Mouse (Mus musculus): Measurements from ENCODE around the gene Rab21. TPM values are rescaled to one million over a fixed set of nuclear protein-coding genes. Genes with fewer than 3 reads are reported as not detected.
A peak's percentile ranks its signal among the peaks of the same experiment; 100 is the strongest.

Gene Rab21
- polyA plus RNA-seq, 1 experiment from 2014 or later, result 13.4 TPM

- Histone ChIP-seq H3K4me3 (replicated peaks; ENCODE audit: low read length) (peak overlapping the region; percentile 95), H3K36me3 (replicated peaks; ENCODE audit: control insufficient read depth, insufficient read depth) (no peaks in the 10 kb centered on the region), H3K9me3 (ENCODE audit: control insufficient read depth, low read length) (no peaks in the 10 kb centered on the region), H3K9ac (peak overlapping the region; percentile 95), H3K4me2 (replicated peaks) (peak overlapping the region; percentile 70), H3K27ac (no peak overlapping the region), H3K4me1 (replicated peaks; ENCODE audit: control insufficient read depth, insufficient read depth, low read length) (peaks cover 38% of the 10 kb centered on the region), H3K27me3 (ENCODE audit: control insufficient read depth, insufficient read depth, low read length) (no peaks in the 10 kb centered on the region)
- DNase-seq (ENCODE audit: low spot score) (no peak), ATAC-seq (ENCODE audit: low FRiP score) (no peak)
- 22% methylated on average over 6 of the region's 6 CpGs for WGBS
Observed at GRCm38 (mm10) chr10:115314287-115314581, 1.2 kb downstream of the Rab21 start.

- Histone ChIP-seq H3K36me3 (replicated peaks; ENCODE audit: control insufficient read depth, insufficient read depth) (no peaks in the 10 kb centered on the region), H3K9ac (peak overlapping the region; percentile 95), H3K27me3 (ENCODE audit: control insufficient read depth, insufficient read depth, low read length) (no peaks in the 10 kb centered on the region), H3K4me2 (replicated peaks) (peak overlapping the region; percentile 70), H3K4me1 (replicated peaks; ENCODE audit: control insufficient read depth, insufficient read depth, low read length) (peaks cover 38% of the 10 kb centered on the region), H3K27ac (no peak overlapping the region), H3K9me3 (ENCODE audit: control insufficient read depth, low read length) (no peaks in the 10 kb centered on the region), H3K4me3 (replicated peaks; ENCODE audit: low read length) (peak overlapping the region; percentile 95)
- 59% methylated on average over 14 of the region's 14 CpGs for WGBS
- DNase-seq (ENCODE audit: low spot score) (no peak), ATAC-seq (ENCODE audit: low FRiP score) (no peak)
Observed at GRCm38 (mm10) chr10:115313641-115314286, 1.6 kb downstream of the Rab21 start.

- no peaks in the 10 kb centered on the region for H3K36me3 ChIP-seq (replicated peaks; ENCODE audit: control insufficient read depth, insufficient read depth)
- H3K4me3 ChIP-seq (replicated peaks; ENCODE audit: low read length), result no peak overlapping the region
- no peaks in the 10 kb centered on the region for H3K9me3 ChIP-seq (ENCODE audit: control insufficient read depth, low read length)
- peaks cover 38% of the 10 kb centered on the region for H3K4me1 ChIP-seq (replicated peaks; ENCODE audit: control insufficient read depth, insufficient read depth, low read length)
- ATAC-seq (ENCODE audit: low FRiP score) (no peak), DNase-seq (ENCODE audit: low spot score) (no peak)
- H3K4me2 ChIP-seq (replicated peaks), result peak overlapping the region; percentile 70
- no peaks in the 10 kb centered on the region for H3K27me3 ChIP-seq (ENCODE audit: control insufficient read depth, insufficient read depth, low read length)
- 69% methylated on average over 3 of the region's 3 CpGs for WGBS
- H3K9ac ChIP-seq, result no peak overlapping the region
- no peak overlapping the region for H3K27ac ChIP-seq
Observed at GRCm38 (mm10) chr10:115312732-115313131, 2.7 kb downstream of the Rab21 start.

- no peaks in the 10 kb centered on the region for H3K27me3 ChIP-seq (ENCODE audit: control insufficient read depth, insufficient read depth, low read length)
- DNase-seq (ENCODE audit: low spot score) (no peak), ATAC-seq (ENCODE audit: low FRiP score) (no peak)
- H3K4me2 ChIP-seq (replicated peaks), result peak overlapping the region; percentile 70; the same call in 1 of the 2 replicates
- H3K27ac ChIP-seq, result no peak overlapping the region
- H3K36me3 ChIP-seq (replicated peaks; ENCODE audit: control insufficient read depth, insufficient read depth), result no peaks in the 10 kb centered on the region
- no peak overlapping the region for H3K9ac ChIP-seq
- peaks cover 38% of the 10 kb centered on the region for H3K4me1 ChIP-seq (replicated peaks; ENCODE audit: control insufficient read depth, insufficient read depth, low read length)
- WGBS, result 91% methylated on average over 5 of the region's 5 CpGs
- no peak overlapping the region for H3K4me3 ChIP-seq (replicated peaks; ENCODE audit: low read length)
- no peaks in the 10 kb centered on the region for H3K9me3 ChIP-seq (ENCODE audit: control insufficient read depth, low read length)
Observed at GRCm38 (mm10) chr10:115312194-115312593, 3.2 kb downstream of the Rab21 start.

- H3K9me3 ChIP-seq (ENCODE audit: control insufficient read depth, low read length), result no peaks in the 10 kb centered on the region
- H3K4me2 ChIP-seq (replicated peaks), result no peak overlapping the region
- no peaks in the 10 kb centered on the region for H3K27me3 ChIP-seq (ENCODE audit: control insufficient read depth, insufficient read depth, low read length)
- WGBS, result 88% methylated on average over 14 of the region's 14 CpGs
- H3K27ac ChIP-seq, result no peak overlapping the region
- ATAC-seq (ENCODE audit: low FRiP score) (no peak), DNase-seq (ENCODE audit: low spot score) (no peak)
- H3K36me3 ChIP-seq (replicated peaks; ENCODE audit: control insufficient read depth, insufficient read depth), result no peaks in the 10 kb centered on the region
- H3K9ac ChIP-seq, result no peak overlapping the region
- H3K4me3 ChIP-seq (replicated peaks; ENCODE audit: low read length), result no peak overlapping the region
- H3K4me1 ChIP-seq (replicated peaks; ENCODE audit: control insufficient read depth, insufficient read depth, low read length), result peaks cover 38% of the 10 kb centered on the region
Observed at GRCm38 (mm10) chr10:115311263-115311965, 4.0 kb downstream of the Rab21 start.

GRCm38 (mm10) chr10:115309191-115309590, 6.2 kb downstream of the Rab21 start:
- Histone ChIP-seq H3K4me3 (replicated peaks; ENCODE audit: low read length) (no peak overlapping the region), H3K9ac (no peak overlapping the region), H3K27ac (no peak overlapping the region), H3K4me1 (replicated peaks; ENCODE audit: control insufficient read depth, insufficient read depth, low read length) (peaks cover 35% of the 10 kb centered on the region), H3K4me2 (replicated peaks) (no peak overlapping the region), H3K9me3 (ENCODE audit: control insufficient read depth, low read length) (no peaks in the 10 kb centered on the region), H3K36me3 (replicated peaks; ENCODE audit: control insufficient read depth, insufficient read depth) (no peaks in the 10 kb centered on the region), H3K27me3 (ENCODE audit: control insufficient read depth, insufficient read depth, low read length) (no peaks in the 10 kb centered on the region)
- WGBS, result 91% methylated on average over 4 of the region's 4 CpGs
- ATAC-seq (ENCODE audit: low FRiP score) (no peak), DNase-seq (ENCODE audit: low spot score) (no peak)

- H3K27ac ChIP-seq, result no peak overlapping the region
- peaks cover 2% of the 10 kb centered on the region; the same call in 1 of the 2 replicates for H3K36me3 ChIP-seq (replicated peaks; ENCODE audit: control insufficient read depth, insufficient read depth)
- H3K4me3 ChIP-seq (replicated peaks; ENCODE audit: low read length), result no peak overlapping the region
- H3K4me2 ChIP-seq (replicated peaks), result no peak overlapping the region
- DNase-seq (ENCODE audit: low spot score) (no peak), ATAC-seq (ENCODE audit: low FRiP score) (no peak)
- no peaks in the 10 kb centered on the region for H3K27me3 ChIP-seq (ENCODE audit: control insufficient read depth, insufficient read depth, low read length)
- 91% methylated on average over 7 of the region's 7 CpGs for WGBS
- no peak overlapping the region for H3K9ac ChIP-seq
- H3K4me1 ChIP-seq (replicated peaks; ENCODE audit: control insufficient read depth, insufficient read depth, low read length), result peaks cover 18% of the 10 kb centered on the region
- no peaks in the 10 kb centered on the region for H3K9me3 ChIP-seq (ENCODE audit: control insufficient read depth, low read length)
Observed at GRCm38 (mm10) chr10:115307331-115307875, 8.0 kb downstream of the Rab21 start.

GRCm38 (mm10) chr10:115298683-115299082, 16.7 kb downstream of the Rab21 start:
- no peak for DNase-seq (ENCODE audit: low spot score)
- H3K9ac ChIP-seq, result no peak overlapping the region
- H3K27ac ChIP-seq, result no peak overlapping the region
- no peak overlapping the region for H3K4me2 ChIP-seq (replicated peaks)
- H3K4me1 ChIP-seq (replicated peaks; ENCODE audit: control insufficient read depth, insufficient read depth, low read length), result no peaks in the 10 kb centered on the region
- H3K27me3 ChIP-seq (ENCODE audit: control insufficient read depth, insufficient read depth, low read length), result no peaks in the 10 kb centered on the region
- 96% methylated on average over 4 of the region's 4 CpGs for WGBS
- H3K36me3 ChIP-seq (replicated peaks; ENCODE audit: control insufficient read depth, insufficient read depth), result peaks cover 72% of the 10 kb centered on the region
- H3K9me3 ChIP-seq (ENCODE audit: control insufficient read depth, low read length), result no peaks in the 10 kb centered on the region
- no peak overlapping the region for H3K4me3 ChIP-seq (replicated peaks; ENCODE audit: low read length)
- ATAC-seq (ENCODE audit: low FRiP score), result no peak

- no peak for DNase-seq (ENCODE audit: low spot score)
- no peaks in the 10 kb centered on the region for H3K27me3 ChIP-seq (ENCODE audit: control insufficient read depth, insufficient read depth, low read length)
- H3K9ac ChIP-seq, result no peak overlapping the region
- H3K4me1 ChIP-seq (replicated peaks; ENCODE audit: control insufficient read depth, insufficient read depth, low read length), result no peaks in the 10 kb centered on the region
- WGBS, result 88% methylated on average over 5 of the region's 5 CpGs
- H3K36me3 ChIP-seq (replicated peaks; ENCODE audit: control insufficient read depth, insufficient read depth), result peaks cover 83% of the 10 kb centered on the region
- no peak overlapping the region for H3K4me2 ChIP-seq (replicated peaks)
- no peak overlapping the region for H3K27ac ChIP-seq
- no peak for ATAC-seq (ENCODE audit: low FRiP score)
- H3K4me3 ChIP-seq (replicated peaks; ENCODE audit: low read length), result no peak overlapping the region
- H3K9me3 ChIP-seq (ENCODE audit: control insufficient read depth, low read length), result no peaks in the 10 kb centered on the region
Observed at GRCm38 (mm10) chr10:115297582-115297981, 17.8 kb downstream of the Rab21 start.
